Mouse (Mus musculus) limb, embryonic 15.5 days (tissue): ENCODE measurements around the gene Znhit3. TPM values are rescaled to one million over a fixed set of nuclear protein-coding genes. Genes with fewer than 3 reads are reported as not detected.

Experiments used
- ATAC-seq: fragments of 200-750 bp; cut with Nextera tagmentation; 2 replicates; pipeline ENCODE4 v1.8.0; 2017; ENCODE audit warnings: low read depth, moderate TSS enrichment; ENCODE audit not compliant: insufficient number of reproducible peaks, low FRiP score, low TSS enrichment
- H3K27ac ChIP-seq: fragments of 300-500 bp; sonication (generic); 2 replicates; pipeline ENCODE4 v1.5.1; 2015; ENCODE audit warnings: moderate library complexity, mild to moderate bottlenecking, inconsistent platforms
- H3K27me3 ChIP-seq: fragments of 300-500 bp; sonication (generic); 2 replicates; pipeline ENCODE4 v1.6.1; 2015; ENCODE audit warnings: inconsistent platforms
- H3K36me3 ChIP-seq: fragments of 300-500 bp; sonication (generic); 2 replicates; pipeline ENCODE4 v1.6.1; 2015; ENCODE audit warnings: inconsistent platforms
- H3K4me1 ChIP-seq: fragments of 300-500 bp; sonication (generic); 2 replicates; pipeline ENCODE4 v1.6.1; 2015; ENCODE audit warnings: inconsistent platforms
- H3K4me2 ChIP-seq: fragments of 300-500 bp; sonication (generic); 2 replicates; pipeline ENCODE4 v1.6.1; 2015; ENCODE audit warnings: mild to moderate bottlenecking, inconsistent platforms
- H3K4me3 ChIP-seq: fragments of 300-500 bp; sonication (generic); 2 replicates; pipeline ENCODE4 v1.5.1; 2015; ENCODE audit warnings: mild to moderate bottlenecking, inconsistent platforms
- H3K9ac ChIP-seq: fragments of 300-500 bp; sonication (generic); 2 replicates; pipeline ENCODE4 v1.6.1; 2015; ENCODE audit warnings: inconsistent platforms
- H3K9me3 ChIP-seq: fragments of 300-500 bp; sonication (generic); 2 replicates; pipeline ENCODE4 v1.6.1; 2016; ENCODE audit warnings: inconsistent platforms
- WGBS: fragments of 180-500 bp; shearing (Covaris S2); methylation state at CpG from one replicate; pipeline ENCODE4 v1.1.7; 2015; 5-methylcytosine and 5-hydroxymethylcytosine counted together
- microRNA-seq: library from miRNA; unstranded; fragments of <30 nt; microRNA quantifications from one replicate; pipeline ENCODE4, GENCODE M21; 2016
- polyA plus RNA-seq: library from polyadenylated mRNA; unstranded; fragments of >200 nt; fragmentation: Nextera tagmentation; extraction: Ambion mirVana; gene quantifications from 2 replicates; pipeline ENCODE4 v1.2.1, GENCODE M21; 2015

The Znhit3 gene
- polyA plus RNA-seq, 1 experiment from 2014 or later = 51.6 TPM

DNA sequence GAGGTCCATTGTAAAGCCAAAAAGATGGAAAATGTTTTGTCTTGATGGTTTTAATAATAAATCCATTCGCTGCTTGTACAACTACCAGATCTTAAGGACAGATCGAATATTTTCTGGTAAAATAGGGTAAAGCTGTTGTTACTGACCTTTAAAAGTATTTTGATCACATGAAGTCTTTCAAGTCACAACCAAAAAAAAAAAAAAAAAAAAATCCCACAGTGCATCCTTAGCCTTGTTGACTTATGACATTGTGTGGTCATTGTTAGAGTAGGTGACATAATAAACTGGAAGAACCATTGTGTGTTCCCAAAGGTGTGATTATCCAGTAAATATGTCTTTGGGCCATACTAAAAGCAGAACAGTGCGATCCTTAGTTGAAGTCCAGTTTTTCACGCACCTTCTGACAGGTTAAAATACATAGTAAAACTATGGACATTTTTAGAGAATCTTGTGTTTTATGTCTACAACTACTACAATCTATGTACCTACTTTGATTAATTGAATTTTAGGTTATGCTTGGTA is 44.6 kb downstream of the Znhit3 start:
- ATAC-seq = no peak
- Histone ChIP-seq H3K27ac (peak overlapping the region; percentile 99), H3K4me2 (peak overlapping the region; percentile 56), H3K9me3 (no peaks in the 10 kb centered on the region), H3K9ac (peak overlapping the region; percentile 90), H3K27me3 (no peaks in the 10 kb centered on the region), H3K4me1 (peaks cover 4% of the 10 kb centered on the region; the same call in 1 of the 2 replicates), H3K4me3 (peak overlapping the region; percentile 91), H3K36me3 (0 out of 2 replicates have a peak, but pooled peaks cover 4% of the 10 kb centered on the region)
- WGBS = 64% methylated on average over 4 of the region's 4 CpGs

DNA sequence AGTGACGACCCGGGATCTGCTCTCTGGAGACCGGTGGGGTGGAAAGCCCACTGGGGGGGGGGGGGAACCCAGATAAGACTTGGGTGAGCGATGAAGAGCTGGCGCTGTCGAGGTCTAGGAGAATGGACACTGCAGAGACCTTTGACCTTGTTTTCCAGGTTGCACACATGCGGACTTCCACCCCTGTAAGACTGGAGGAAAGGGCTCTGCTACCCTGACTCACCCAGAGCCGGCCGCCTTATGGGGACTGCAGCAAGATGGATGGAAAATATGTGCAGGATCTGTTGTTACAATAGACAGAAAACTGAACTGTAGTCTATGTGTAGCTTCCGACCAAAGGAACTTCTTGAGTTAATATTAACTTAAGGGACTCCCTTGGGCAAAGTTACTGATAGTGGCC is 45.1 kb downstream of the Znhit3 start:
- Histone ChIP-seq H3K4me3 (peak overlapping the region; percentile 91), H3K4me1 (peaks cover 4% of the 10 kb centered on the region; the same call in 1 of the 2 replicates), H3K36me3 (0 out of 2 replicates have a peak, but pooled peaks cover 4% of the 10 kb centered on the region), H3K4me2 (peak overlapping the region; percentile 56), H3K9ac (peak overlapping the region; percentile 90), H3K27me3 (no peaks in the 10 kb centered on the region), H3K27ac (peak overlapping the region; percentile 99), H3K9me3 (no peaks in the 10 kb centered on the region)
- 0 out of 2 replicates have a peak, but pooled peaks have one; percentile 7 for ATAC-seq
- 2% methylated on average over 9 of the region's 10 CpGs for WGBS

DNA sequence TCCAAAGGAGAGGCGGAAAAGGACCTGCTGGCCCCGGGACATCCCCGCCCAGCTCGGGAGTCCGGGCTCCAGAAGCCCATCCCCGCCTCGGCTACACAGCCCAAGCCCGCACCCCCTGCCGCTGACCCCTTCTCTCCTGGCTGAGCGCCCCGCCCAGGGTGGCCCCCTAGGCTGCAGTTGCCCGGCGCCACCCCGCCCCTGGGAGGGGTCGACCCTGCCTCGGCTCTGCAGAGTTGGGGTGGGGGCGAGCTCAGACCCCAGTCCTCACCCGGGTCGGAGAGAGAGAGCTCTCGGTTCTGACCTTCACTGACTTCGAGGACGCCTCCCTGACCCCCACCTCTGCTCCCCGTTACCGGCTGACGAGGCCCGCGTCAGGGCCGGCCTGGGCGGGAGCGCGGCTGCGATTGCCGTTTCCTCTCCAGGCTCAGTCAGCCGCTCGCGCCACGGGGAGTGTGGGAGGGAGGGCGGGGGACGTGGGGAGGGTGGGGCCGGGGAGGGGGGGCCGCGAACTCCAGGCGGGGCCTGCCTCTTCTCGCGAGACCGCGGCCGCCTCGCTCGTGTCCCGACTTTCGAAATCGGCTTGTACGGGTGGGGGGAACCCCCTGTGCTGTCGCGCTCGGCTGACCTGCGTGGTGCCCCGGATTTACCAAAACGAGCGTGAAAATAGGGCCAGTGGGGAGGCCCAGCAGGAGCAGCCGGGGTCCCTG is 45.7 kb downstream of the Znhit3 start, which contains the start of gene Ggnbp2:
Gene Ggnbp2 (minus strand): TSS at position 481 of the 707 bp plus-strand sequence.
- WGBS = under 1% methylated on average over 45 of the region's 62 CpGs
- no peaks in the 10 kb centered on the region for H3K9me3 ChIP-seq
- peak within 1 kb of the TSS; percentile 91 for H3K4me3 ChIP-seq
- peak within 1 kb of the TSS; percentile 99 for H3K27ac ChIP-seq
- H3K4me2 ChIP-seq = peak within 1 kb of the TSS; percentile 78
- no peaks in the 10 kb centered on the region for H3K27me3 ChIP-seq
- peak within 1 kb of the TSS; percentile 90 for H3K9ac ChIP-seq
- peak; percentile 89 for ATAC-seq
- peaks cover 4% of the 10 kb centered on the region; the same call in 1 of the 2 replicates for H3K4me1 ChIP-seq
- H3K36me3 ChIP-seq = 0 out of 2 replicates have a peak, but pooled peaks cover 4% of the 10 kb centered on the region

DNA sequence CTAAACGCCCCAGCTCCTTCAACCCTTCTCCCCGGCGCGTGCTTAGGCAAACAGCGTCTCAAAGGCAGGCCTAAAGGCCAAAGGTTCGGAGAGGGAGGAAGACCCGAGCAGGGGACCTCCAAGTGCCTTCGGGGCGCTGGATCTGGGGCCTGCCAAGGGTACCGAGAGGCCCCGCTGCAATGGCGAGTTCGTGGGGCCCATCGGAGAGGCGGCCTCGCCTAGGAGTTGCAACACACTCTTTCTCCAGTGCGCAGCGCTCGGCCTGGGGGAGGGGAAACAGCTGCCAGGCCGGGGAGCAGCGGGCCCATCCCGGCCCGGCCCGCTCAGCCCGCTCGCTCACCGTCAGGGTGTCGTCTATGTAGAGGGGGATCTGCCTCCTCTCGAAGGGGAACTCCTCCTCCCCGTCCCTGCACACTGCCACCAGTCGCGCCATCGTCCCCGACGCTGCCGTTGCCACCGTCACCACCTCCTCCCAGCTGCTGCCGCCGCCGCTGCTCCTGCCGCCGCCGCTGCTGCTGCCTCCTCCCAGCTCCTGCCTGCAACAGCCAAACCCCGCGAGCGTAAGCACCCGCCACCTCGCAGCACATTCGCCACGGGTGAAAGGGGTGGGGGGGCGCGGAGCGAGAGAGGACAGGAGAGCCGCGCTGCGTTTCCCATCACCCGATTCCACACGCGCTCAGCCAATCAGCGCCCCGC is 46.5 kb downstream of the Znhit3 start:
- ATAC-seq = peak; percentile 86
- H3K36me3 ChIP-seq = 0 out of 2 replicates have a peak, but pooled peaks cover 4% of the 10 kb centered on the region
- peak overlapping the region; percentile 99 for H3K27ac ChIP-seq
- peak overlapping the region; percentile 78 for H3K4me2 ChIP-seq
- H3K4me3 ChIP-seq = peak overlapping the region; percentile 91
- 0% methylated on average over 58 of the region's 61 CpGs for WGBS
- peak overlapping the region; percentile 89 for H3K9ac ChIP-seq
- H3K9me3 ChIP-seq = no peaks in the 10 kb centered on the region
- H3K27me3 ChIP-seq = no peaks in the 10 kb centered on the region
- peaks cover 4% of the 10 kb centered on the region; the same call in 1 of the 2 replicates for H3K4me1 ChIP-seq

DNA sequence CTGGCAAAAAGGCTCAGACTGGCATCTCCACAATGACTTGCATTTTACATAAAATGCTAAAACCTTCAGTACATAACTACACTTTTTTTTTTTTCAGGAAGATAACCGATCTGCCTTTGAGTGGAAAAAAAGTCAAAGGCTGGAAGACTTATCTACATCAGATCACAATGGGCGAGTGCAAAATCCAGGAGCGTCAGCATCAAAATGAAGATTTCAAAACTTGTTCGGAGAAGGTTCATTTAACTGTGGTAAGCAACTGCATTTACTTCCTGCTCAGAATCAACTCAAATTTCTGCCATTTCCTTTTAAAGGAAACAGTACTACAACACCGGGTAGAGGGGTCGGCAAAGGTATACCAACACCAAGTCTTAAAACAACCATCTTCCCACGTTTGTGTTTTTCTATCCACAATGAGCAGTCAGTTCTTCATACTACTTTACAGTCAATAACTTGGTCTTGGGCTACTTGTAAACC is 47.3 kb downstream of the Znhit3 start:
- Histone ChIP-seq H3K27me3 (no peaks in the 10 kb centered on the region), H3K9ac (peak overlapping the region; percentile 89), H3K4me3 (peak overlapping the region; percentile 91), H3K4me1 (peaks cover 4% of the 10 kb centered on the region; the same call in 1 of the 2 replicates), H3K9me3 (no peaks in the 10 kb centered on the region), H3K36me3 (0 out of 2 replicates have a peak, but pooled peaks cover 4% of the 10 kb centered on the region), H3K27ac (peak overlapping the region; percentile 99), H3K4me2 (peak overlapping the region; percentile 78)
- WGBS = 12% methylated on average over 7 of the region's 7 CpGs
- ATAC-seq = no peak

DNA sequence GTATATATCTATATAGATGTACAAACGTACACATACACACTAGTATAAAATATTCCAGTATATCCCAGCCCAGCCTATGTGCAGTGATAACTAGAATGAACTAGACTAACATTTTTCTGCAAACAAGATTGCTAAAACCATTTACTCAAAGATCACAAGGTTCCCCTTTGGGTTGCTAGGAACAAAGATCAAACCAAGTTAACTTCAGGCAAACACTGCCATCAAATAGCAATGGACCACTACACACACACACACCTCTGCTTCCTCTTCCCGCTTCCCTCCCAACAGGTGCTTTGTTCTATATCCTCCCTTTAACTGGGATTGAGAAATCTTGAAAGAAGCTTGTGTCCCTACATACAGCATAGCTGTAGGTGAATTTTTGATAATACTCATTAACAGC is 48.6 kb downstream of the Znhit3 start:
- Histone ChIP-seq H3K27me3 (no peaks in the 10 kb centered on the region), H3K9me3 (no peaks in the 10 kb centered on the region)

DNA sequence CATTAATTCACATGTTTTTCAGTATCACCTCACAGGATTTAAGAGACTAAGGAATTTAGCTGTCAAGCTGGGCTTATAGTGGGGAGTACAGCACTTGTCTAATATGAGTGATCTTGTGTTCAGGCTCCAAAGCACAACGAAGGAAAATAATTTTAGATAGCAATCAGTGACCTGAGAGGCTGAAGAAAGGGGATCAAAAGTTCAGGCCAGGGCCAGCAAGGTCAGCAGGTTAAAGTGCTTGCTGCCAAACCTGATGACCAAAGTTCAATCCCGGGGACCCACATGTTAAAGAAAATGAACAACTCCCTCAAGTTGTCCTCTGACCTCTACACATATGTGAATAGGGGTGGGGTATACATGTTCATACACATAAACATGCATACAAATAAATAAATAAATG is 50.9 kb downstream of the Znhit3 start:
- H3K27ac ChIP-seq = no peak overlapping the region
- WGBS = 59% methylated on average over 2 of the region's 2 CpGs
- no peak overlapping the region for H3K4me2 ChIP-seq
- peaks cover 16% of the 10 kb centered on the region for H3K36me3 ChIP-seq
- H3K9ac ChIP-seq = no peak overlapping the region
- H3K4me1 ChIP-seq = peaks cover 4% of the 10 kb centered on the region; the same call in 1 of the 2 replicates
- no peak for ATAC-seq
- no peaks in the 10 kb centered on the region for H3K27me3 ChIP-seq
- H3K9me3 ChIP-seq = no peaks in the 10 kb centered on the region
- H3K4me3 ChIP-seq = no peak overlapping the region

More for the DNA sequence above, 48.6 kb downstream of the Znhit3 start:
- WGBS = 79% methylated on average over 2 of the region's 2 CpGs
- Histone ChIP-seq H3K4me1 (peaks cover 4% of the 10 kb centered on the region; the same call in 1 of the 2 replicates), H3K27ac (no peak overlapping the region), H3K4me2 (no peak overlapping the region), H3K9ac (no peak overlapping the region), H3K36me3 (0 out of 2 replicates have a peak, but pooled peaks cover 4% of the 10 kb centered on the region), H3K4me3 (no peak overlapping the region)
- ATAC-seq = no peak

Small RNA genes lying within 50 kb of the gene (microRNA-seq; reads per million reads assigned to microRNA genes)
- not detected for gene Gm23564

Other genes starting within 250 kb of the Znhit3 start
- gene Mrm1, start 96.9 kb downstream of the Znhit3 start, polyA plus RNA-seq = 12.2 and 13.8 TPM in 2 replicates
- 12.8 and 14.3 TPM in 2 replicates for gene Dhrs11, start 87.4 kb downstream of the Znhit3 start, polyA plus RNA-seq
- gene Ggnbp2, start 45.5 kb downstream of the Znhit3 start, polyA plus RNA-seq = 63.8 and 64.8 TPM in 2 replicates
- 9.9 and 11.6 TPM in 2 replicates for gene Myo19, start 36.2 kb downstream of the Znhit3 start, polyA plus RNA-seq
- 1.8 and 2.5 TPM in 2 replicates for gene Pigw, start 36.1 kb downstream of the Znhit3 start, polyA plus RNA-seq
- 0.37 TPM in 1 of 2 replicates, not detected in the other for gene Car4, start 41.4 kb upstream of the Znhit3 start, polyA plus RNA-seq
- gene Usp32, start 223.8 kb upstream of the Znhit3 start, polyA plus RNA-seq = 3.8 and 3.9 TPM in 2 replicates